Mouse (Mus musculus) myocyte (in vitro differentiated cells): ENCODE results near the gene Mbtd1. TPM values are rescaled to one million over a fixed set of nuclear protein-coding genes. Genes with fewer than 3 reads are reported as not detected.

Source experiments
- H3K27me3 ChIP-seq: one replicate; pipeline ENCODE4 v1.6.1; 2011; ENCODE audit not compliant: control insufficient read depth, insufficient read depth, insufficient read length
- H3K36me3 ChIP-seq: one replicate; pipeline ENCODE4 v1.6.1; 2011; ENCODE audit not compliant: control insufficient read depth, insufficient read depth
- H3K4me2 ChIP-seq: one replicate; pipeline ENCODE4 v1.6.1; 2011; ENCODE audit warnings: low read depth, control low read depth
- H3K4me3 ChIP-seq: one replicate; pipeline ENCODE4 v1.5.1; 2011; ENCODE audit warnings: mild to moderate bottlenecking, control low read depth, moderate library complexity
- H3K79me2 ChIP-seq: one replicate; pipeline ENCODE4 v1.6.1; 2011; ENCODE audit not compliant: control insufficient read depth, insufficient read depth
- H3ac ChIP-seq: one replicate; pipeline ENCODE4 v1.6.1; 2011; ENCODE audit not compliant: control insufficient read depth, insufficient read length
- CEBPB ChIP-seq: IDR thresholded peaks from 2 replicates; pipeline ENCODE4 v1.6.1; 2011; ENCODE audit warnings: mild to moderate bottlenecking, moderate library complexity; ENCODE audit not compliant: poor library complexity, insufficient read depth, severe bottlenecking
- E2F4 ChIP-seq: IDR thresholded peaks from one replicate; pipeline ENCODE4 v1.6.1; 2011; ENCODE audit warnings: mild to moderate bottlenecking, control low read depth, moderate library complexity; ENCODE audit not compliant: insufficient read depth
- MAX ChIP-seq: IDR thresholded peaks from one replicate; pipeline ENCODE4 v1.6.1; 2011; ENCODE audit warnings: low read depth, mild to moderate bottlenecking, control low read depth
- MYOD1 ChIP-seq, 3 experiments: IDR thresholded peaks; one replicate each; pipeline ENCODE4 v1.6.1; 2011; ENCODE audit warnings: control low read depth in 2 of 3, low read depth in 2 of 3, mild to moderate bottlenecking in 2 of 3, moderate library complexity in 1 of 3; ENCODE audit not compliant: insufficient read length in 2 of 3, control insufficient read depth in 1 of 3
- MYOG ChIP-seq, 3 experiments: IDR thresholded peaks; one replicate each; pipeline ENCODE4 v1.6.1; 2011; ENCODE audit warnings: control low read depth in 2 of 3, low read depth in 2 of 3, mild to moderate bottlenecking in 2 of 3; ENCODE audit not compliant: insufficient read length in 2 of 3, control insufficient read depth in 1 of 3, insufficient read depth in 1 of 3
- POLR2A ChIP-seq: IDR thresholded peaks from one replicate; pipeline ENCODE4 v1.6.1; 2011; ENCODE audit warnings: low read depth, mild to moderate bottlenecking, control low read depth, moderate library complexity; ENCODE audit not compliant: insufficient read length
- POLR2AphosphoS2 ChIP-seq: IDR thresholded peaks from one replicate; pipeline ENCODE4 v1.6.1; 2011; ENCODE audit warnings: low read depth, control low read depth; ENCODE audit not compliant: insufficient read length
- REST ChIP-seq: IDR thresholded peaks from one replicate; pipeline ENCODE4 v1.6.1; 2011; ENCODE audit warnings: mild to moderate bottlenecking, control low read depth, moderate library complexity; ENCODE audit not compliant: insufficient read depth, insufficient read length
- SRF ChIP-seq: IDR thresholded peaks from one replicate; pipeline ENCODE4 v1.6.1; 2011; ENCODE audit warnings: low read depth; ENCODE audit not compliant: control insufficient read depth, insufficient read length
- TCF12 ChIP-seq: IDR thresholded peaks from one replicate; pipeline ENCODE4 v1.6.1; 2011; ENCODE audit warnings: mild to moderate bottlenecking, control low read depth; ENCODE audit not compliant: poor library complexity, insufficient read depth, severe bottlenecking
- TCF3 ChIP-seq: IDR thresholded peaks from one replicate; pipeline ENCODE4 v1.6.1; 2011; ENCODE audit warnings: low read depth, control low read depth; ENCODE audit not compliant: insufficient read length
- USF1 ChIP-seq: IDR thresholded peaks from one replicate; pipeline ENCODE4 v1.6.1; 2011; ENCODE audit warnings: low read depth, mild to moderate bottlenecking, control low read depth, moderate library complexity
- polyA plus RNA-seq: library from polyadenylated mRNA; unstranded; fragments of >200 nt; fragmentation: generic; extraction: Trizol; gene quantifications from one replicate; pipeline ENCODE4 v1.2.1, GENCODE M21; 2012; ENCODE audit warnings: missing spikeins

Mbtd1 gene
- polyA plus RNA-seq, 1 experiment: 4.2 TPM

DNA sequence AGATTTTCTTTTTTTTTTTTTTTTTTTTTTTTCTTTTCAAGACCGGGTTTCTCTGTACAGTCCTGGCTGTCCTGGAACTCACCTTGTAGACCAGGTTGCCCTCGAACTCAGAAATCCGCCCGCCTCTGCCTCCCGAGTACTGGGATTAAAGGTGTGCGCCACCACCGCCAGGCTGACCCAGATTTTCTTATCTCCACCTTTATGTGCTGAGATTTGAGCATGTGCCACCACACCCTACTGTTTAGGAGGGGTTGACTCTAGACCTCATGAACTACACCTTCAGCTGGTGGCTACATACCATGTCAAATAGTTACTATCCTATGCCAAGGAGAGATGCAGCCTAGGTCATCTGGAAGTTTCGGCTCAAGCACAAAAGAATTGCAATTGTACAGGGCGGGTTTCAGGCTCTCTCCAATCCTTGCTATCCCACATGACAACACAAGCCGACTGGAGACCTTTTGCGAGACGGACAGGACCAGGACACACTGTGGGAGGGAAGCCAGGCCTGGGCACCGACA is 69.1 kb downstream of the Mbtd1 start:
- Histone ChIP-seq H3K4me3 (peak overlapping the region; percentile 88), H3K79me2 (peaks cover 28% of the 10 kb centered on the region), H3K27me3 (no peaks in the 10 kb centered on the region), H3K36me3 (peaks cover 29% of the 10 kb centered on the region), H3ac (peak overlapping the region; percentile 39), H3K4me2 (peak overlapping the region; percentile 73)
- TF ChIP-seq TCF3 (no peak), POLR2A (no peak), SRF (no peak), TCF12 (no peak), MYOG (IDR thresholded peaks at IDR 0.05; ENCODE audit: control insufficient read depth in 1 of 3, insufficient read depth in 1 of 3, insufficient read length in 2 of 3, low read depth in 2 of 3) (no peak)

DNA sequence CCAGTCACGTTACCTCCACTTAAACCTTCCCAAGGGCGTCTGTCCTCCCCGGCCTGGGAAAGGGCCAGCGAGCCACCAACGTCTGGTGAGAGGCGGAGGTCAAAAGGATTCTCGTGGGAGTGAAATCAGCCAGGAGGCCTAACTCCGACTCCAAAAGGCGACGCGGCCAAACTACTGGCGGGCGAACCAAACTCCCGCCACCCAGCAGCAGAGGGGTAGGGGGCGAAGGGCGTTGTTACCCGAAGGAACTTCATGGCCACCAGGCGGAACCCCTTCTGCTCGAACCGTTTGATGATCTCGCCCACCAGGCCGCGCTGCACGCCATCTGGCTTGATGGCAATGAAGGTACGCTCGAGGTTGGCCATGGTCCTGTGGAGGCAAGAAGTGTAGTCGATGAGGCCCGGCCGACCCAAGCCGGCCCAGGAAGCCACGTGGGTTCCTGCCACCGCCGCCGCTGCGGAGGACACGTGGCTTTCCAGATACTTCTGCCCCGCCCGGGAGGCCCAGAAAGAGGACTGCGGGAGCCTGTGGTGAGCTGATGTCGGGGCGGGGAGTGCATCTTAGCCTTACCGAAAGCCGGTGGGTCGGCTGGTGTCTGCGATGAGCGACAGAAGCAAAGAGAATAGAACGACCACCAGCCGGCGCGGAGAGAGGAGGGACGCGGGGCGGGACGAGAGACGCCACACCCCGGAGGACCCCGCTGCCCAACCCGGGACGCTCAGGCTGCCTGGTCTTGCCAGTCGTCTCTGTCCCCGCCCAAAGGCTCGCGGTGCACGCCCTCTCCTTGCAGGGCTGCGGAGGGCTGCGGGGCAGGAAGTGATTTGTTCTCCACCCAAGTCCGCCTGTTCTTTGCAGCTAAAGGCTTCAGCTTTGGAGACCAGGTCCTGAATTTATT is 69.9 kb downstream of the Mbtd1 start:
- peaks cover 25% of the 10 kb centered on the region for H3K36me3 ChIP-seq
- TF ChIP-seq SRF (peak; percentile 23), MYOG (IDR thresholded peaks at IDR 0.05; ENCODE audit: control insufficient read depth in 1 of 3, insufficient read depth in 1 of 3, insufficient read length in 2 of 3, low read depth in 2 of 3) (peak in 1 of 3 experiments; percentile 26), REST (no peak), MAX (no peak), POLR2A (peak; percentile 80), POLR2AphosphoS2 (peak; percentile 96), TCF12 (no peak), E2F4 (no peak), MYOD1 (IDR thresholded peaks at IDR 0.05; ENCODE audit: control insufficient read depth in 1 of 3, insufficient read length in 2 of 3, low read depth in 2 of 3) (peak in 1 of 3 experiments; percentile 4), TCF3 (no peak), USF1 (peak; percentile 59), CEBPB (no peak)
- H3K4me3 ChIP-seq: peak overlapping the region; percentile 88
- H3K27me3 ChIP-seq: no peaks in the 10 kb centered on the region
- H3ac ChIP-seq: peak overlapping the region; percentile 39
- H3K4me2 ChIP-seq: peak overlapping the region; percentile 76
- peaks cover 28% of the 10 kb centered on the region for H3K79me2 ChIP-seq

DNA sequence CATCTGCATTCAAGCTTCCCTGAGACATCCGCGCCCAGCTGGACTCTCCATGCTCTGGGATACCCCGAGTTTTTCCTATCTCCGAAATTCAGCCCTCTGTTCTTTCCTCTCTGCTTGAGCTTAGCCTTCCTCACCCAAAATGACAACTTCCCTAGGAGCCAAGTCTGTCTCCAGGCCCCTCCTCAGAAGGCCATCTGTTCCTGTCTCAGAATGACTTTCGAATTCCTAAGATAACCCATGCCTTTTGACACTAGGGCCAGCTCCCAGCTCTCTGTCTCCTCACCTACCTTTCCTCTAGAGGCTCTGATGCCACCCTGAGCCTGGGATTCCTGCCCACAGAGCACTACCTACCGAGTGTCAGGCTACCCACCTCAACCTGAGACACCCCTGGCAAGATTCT is 70.5 kb downstream of the Mbtd1 start, which contains the start of gene Nme2:
TSS of gene Nme2 (minus strand) at position 101 of the 400 bp plus-strand sequence.
- H3K4me2 ChIP-seq: peak within 1 kb of the TSS; percentile 76
- peak within 1 kb of the TSS; percentile 88 for H3K4me3 ChIP-seq
- H3ac ChIP-seq: peak within 1 kb of the TSS; percentile 39
- H3K36me3 ChIP-seq: peaks cover 21% of the 10 kb centered on the region
- TF ChIP-seq CEBPB (no peak), MAX (no peak), MYOG (IDR thresholded peaks at IDR 0.05; ENCODE audit: control insufficient read depth in 1 of 3, insufficient read depth in 1 of 3, insufficient read length in 2 of 3, low read depth in 2 of 3) (no peak), MYOD1 (IDR thresholded peaks at IDR 0.05; ENCODE audit: control insufficient read depth in 1 of 3, insufficient read length in 2 of 3, low read depth in 2 of 3) (no peak), POLR2AphosphoS2 (no peak), E2F4 (no peak), SRF (no peak)
- no peaks in the 10 kb centered on the region for H3K27me3 ChIP-seq
- peaks cover 28% of the 10 kb centered on the region for H3K79me2 ChIP-seq

DNA sequence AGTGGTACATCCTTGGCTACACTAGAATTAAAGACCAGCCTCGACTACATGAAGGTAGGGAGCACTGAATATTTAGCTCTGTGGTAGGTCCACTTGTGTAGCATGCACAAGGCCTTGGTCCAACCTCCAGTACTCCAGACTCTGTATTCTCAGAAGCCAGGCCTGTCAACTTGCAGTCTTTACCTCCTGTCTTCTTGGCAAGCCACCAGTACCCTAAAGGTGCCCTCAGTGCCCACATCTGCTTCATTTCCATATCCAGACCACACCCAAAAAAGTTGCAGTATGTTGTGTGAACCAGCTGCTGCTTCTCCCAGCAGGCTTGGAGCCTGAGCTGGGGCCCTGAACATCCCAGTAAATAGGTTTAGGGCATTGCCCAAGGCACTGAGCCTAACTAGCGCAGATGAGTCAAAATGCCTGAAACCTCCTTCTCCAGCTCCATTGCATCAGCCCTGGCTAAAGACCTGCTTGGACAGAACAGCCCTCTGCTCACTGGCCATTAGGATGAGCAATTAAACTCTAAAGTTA is 71.4 kb downstream of the Mbtd1 start:
- peaks cover 28% of the 10 kb centered on the region for H3K79me2 ChIP-seq
- no peak overlapping the region for H3ac ChIP-seq
- no peak overlapping the region for H3K4me3 ChIP-seq
- no peak for TF ChIP-seq POLR2A
- TF ChIP-seq MYOG (IDR thresholded peaks at IDR 0.05; ENCODE audit: control insufficient read depth in 1 of 3, insufficient read depth in 1 of 3, insufficient read length in 2 of 3, low read depth in 2 of 3): no peak
- TF ChIP-seq MYOD1 (IDR thresholded peaks at IDR 0.05; ENCODE audit: control insufficient read depth in 1 of 3, insufficient read length in 2 of 3, low read depth in 2 of 3): no peak
- TF ChIP-seq USF1: no peak
- no peak for TF ChIP-seq CEBPB
- TF ChIP-seq REST: no peak
- TF ChIP-seq MAX: no peak
- TF ChIP-seq SRF: no peak
- no peak for TF ChIP-seq TCF12
- TF ChIP-seq E2F4: no peak
- peak overlapping the region; percentile 76 for H3K4me2 ChIP-seq
- no peaks in the 10 kb centered on the region for H3K27me3 ChIP-seq
- H3K36me3 ChIP-seq: peaks cover 22% of the 10 kb centered on the region
